ENCODE assay signal across 9 mouse cellular contexts in the genomic region with DNA sequence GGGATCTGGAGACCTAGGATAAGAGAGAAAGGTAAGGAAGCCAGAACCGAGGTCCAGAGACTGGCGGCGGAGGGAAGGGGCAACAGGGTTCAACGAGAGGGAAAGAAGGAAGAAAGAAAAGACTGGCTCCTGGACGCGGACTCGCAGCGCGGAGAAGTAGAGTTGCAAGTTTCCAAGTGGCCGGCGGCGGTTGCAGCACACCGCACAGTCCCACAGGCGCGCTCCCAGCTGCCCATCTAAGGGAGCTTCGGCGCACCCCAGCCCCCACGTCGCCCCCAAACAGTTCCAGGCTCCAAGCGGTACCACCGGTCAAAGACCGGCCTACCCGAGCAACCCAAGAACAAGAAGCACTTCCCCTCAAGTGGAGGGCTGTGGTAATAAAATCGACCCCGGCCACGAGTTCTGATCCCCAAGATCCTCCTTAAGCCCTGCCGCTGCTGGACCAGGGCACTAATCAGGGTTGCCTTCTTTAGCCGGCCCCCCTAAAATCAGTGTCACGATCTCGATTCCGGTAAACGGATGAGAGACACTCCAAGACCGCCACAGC. TPM values are rescaled to one million over a fixed set of nuclear protein-coding genes. Genes with fewer than 3 reads are reported as not detected.
A peak's percentile ranks its signal among the peaks of the same experiment; 100 is the strongest.
DNase-seq lines count a peak whose midpoint lies in the region; ATAC-seq and TF ChIP-seq lines count a peak whose summit lies in the region.
"Had no signal": no experiment of that assay in that cellular context is flagged by ENCODE, and none has a peak within 500 bp of the region (broad histone marks: within the 10 kb centered on the region; RNA-seq: fewer than 3 reads in every experiment).

No protein-coding gene starts in this region.

- no peaks in the 10 kb centered on the region for H3K36me3 ChIP-seq in liver, adult 2 months (ENCODE audit: control insufficient read depth, insufficient read depth, low read length)
- no peaks in the 10 kb centered on the region for H3K36me3 ChIP-seq in heart, postnatal 0 days (replicated peaks; ENCODE audit: control insufficient read depth, insufficient read depth, low read length)
- H3K36me3 ChIP-seq in liver, embryonic 15.5 days (replicated peaks), result no peaks in the 10 kb centered on the region
- no peaks in the 10 kb centered on the region for H3K36me3 ChIP-seq in stomach, postnatal 0 days (ENCODE audit: control insufficient read depth, insufficient read depth, low read length)

- 3% methylated on average over 33 of the region's 33 CpGs for WGBS in liver, adult 2 months
- WGBS in heart, postnatal 0 days, result under 1% methylated on average over 33 of the region's 33 CpGs
- WGBS in liver, embryonic 15.5 days (ENCODE audit: insufficient replicate concordance), result 1% methylated on average over 33 of the region's 33 CpGs
- WGBS in stomach, postnatal 0 days, result under 1% methylated on average over 33 of the region's 33 CpGs

- H3K9me3 ChIP-seq in heart, postnatal 0 days (replicated peaks; ENCODE audit: control insufficient read depth, low read length), result no peaks in the 10 kb centered on the region
- no peaks in the 10 kb centered on the region for H3K9me3 ChIP-seq in liver, embryonic 15.5 days (replicated peaks)
- no peaks in the 10 kb centered on the region for H3K9me3 ChIP-seq in stomach, postnatal 0 days (ENCODE audit: control insufficient read depth, low read length)

- no peak for ATAC-seq in heart, postnatal 0 days (ENCODE audit: insufficient read depth, low read depth)
- no peak for ATAC-seq in liver, embryonic 15.5 days (ENCODE audit: insufficient read depth)
- no peak for ATAC-seq in stomach, postnatal 0 days (ENCODE audit: low FRiP score, low TSS enrichment)

- DNase-seq in liver, adult 2 months (ENCODE audit: extremely low read depth, low read depth, low spot score), result no peak
- no peak for DNase-seq in liver
- peak; percentile 70 for DNase-seq in embryo, embryonic 9.5 days (ENCODE audit: extremely low spot score)
- no peak for DNase-seq in heart, postnatal 0 days (ENCODE audit: low spot score)
- DNase-seq in stomach, postnatal 0 days (ENCODE audit: low spot score), result peak; percentile 34
- no peak for DNase-seq in layer of hippocampus, adult 9-11 months
- DNase-seq in thymus, postnatal 36 days, result no peak

- H3K79me2 ChIP-seq in liver, adult 2 months (ENCODE audit: control insufficient read depth, insufficient read depth, low read length), result no peaks in the 10 kb centered on the region

- no peaks in the 10 kb centered on the region for H3K4me1 ChIP-seq in liver, adult 2 months (ENCODE audit: control insufficient read depth, insufficient read depth, low read length)
- H3K4me1 ChIP-seq in heart, postnatal 0 days (ENCODE audit: control insufficient read depth, insufficient read depth), result peaks cover 8% of the 10 kb centered on the region; the same call in 1 of the 2 replicates
- H3K4me1 ChIP-seq in liver, embryonic 15.5 days (replicated peaks), result peaks cover 6% of the 10 kb centered on the region
- H3K4me1 ChIP-seq in stomach, postnatal 0 days (replicated peaks; ENCODE audit: control insufficient read depth, insufficient read depth), result peaks cover 10% of the 10 kb centered on the region; the same call in 1 of the 2 replicates

- peak overlapping the region; percentile 84 for H3K4me2 ChIP-seq in heart, postnatal 0 days (ENCODE audit: low read depth, low read length)
- peak overlapping the region; percentile 65 for H3K4me2 ChIP-seq in liver, embryonic 15.5 days
- peak overlapping the region; percentile 78 for H3K4me2 ChIP-seq in stomach, postnatal 0 days (replicated peaks; ENCODE audit: low read depth)

- TF ChIP-seq CTCF in liver, adult 2 months (IDR thresholded peaks at IDR 0.05; ENCODE audit: low read depth, low read length), result no peak
- no peak for TF ChIP-seq CTCF in heart, postnatal 0 days (IDR thresholded peaks at IDR 0.05; ENCODE audit: low read depth)
- no peak for TF ChIP-seq CTCF in stomach, postnatal 0 days (IDR thresholded peaks at IDR 0.05; ENCODE audit: low read depth)

- H3K27me3 ChIP-seq in liver, adult 2 months (ENCODE audit: control insufficient read depth, insufficient read depth, low read length), result peaks cover 18% of the 10 kb centered on the region; the same call in 1 of the 2 replicates
- peaks cover 63% of the 10 kb centered on the region for H3K27me3 ChIP-seq in heart, postnatal 0 days (ENCODE audit: control insufficient read depth, insufficient read depth, low read length)
- H3K27me3 ChIP-seq in liver, embryonic 15.5 days, result peaks cover 81% of the 10 kb centered on the region
- no peaks in the 10 kb centered on the region for H3K27me3 ChIP-seq in stomach, postnatal 0 days (ENCODE audit: control insufficient read depth, insufficient read depth, low read length)

- TF ChIP-seq POLR2A in liver, adult 2 months (IDR thresholded peaks at IDR 0.05; ENCODE audit: extremely low read depth, insufficient read depth, low read length), result no peak

- TF ChIP-seq EP300 in heart, postnatal 0 days (IDR thresholded peaks at IDR 0.05; ENCODE audit: low read depth), result no peak
- TF ChIP-seq EP300 in stomach, postnatal 0 days (optimal IDR thresholded peaks at IDR 0.05), result no peak

- peak overlapping the region; percentile 22; the same call in 1 of the 2 replicates for H3K4me3 ChIP-seq in liver, adult 2 months (ENCODE audit: insufficient read depth, low read depth, low read length)
- peak overlapping the region; percentile 53 for H3K4me3 ChIP-seq in heart, postnatal 0 days (ENCODE audit: low read depth, low read length)
- peak overlapping the region; percentile 42 for H3K4me3 ChIP-seq in liver, embryonic 15.5 days (replicated peaks)
- H3K4me3 ChIP-seq in stomach, postnatal 0 days (ENCODE audit: low read depth, low read length), result peak overlapping the region; percentile 55

- no peak overlapping the region for H3K27ac ChIP-seq in liver, adult 2 months (replicated peaks; ENCODE audit: insufficient read depth, low read depth, low read length)
- peak overlapping the region; percentile 56 for H3K27ac ChIP-seq in heart, postnatal 0 days (ENCODE audit: low read depth)
- no peak overlapping the region for H3K27ac ChIP-seq in liver, embryonic 15.5 days (replicated peaks)
- peak overlapping the region; percentile 87 for H3K27ac ChIP-seq in stomach, postnatal 0 days (replicated peaks)

- H3K9ac ChIP-seq in liver, adult 2 months (ENCODE audit: low read depth, low read length), result no peak overlapping the region
- H3K9ac ChIP-seq in heart, postnatal 0 days (replicated peaks; ENCODE audit: low read depth, low read length), result peak overlapping the region; percentile 31
- H3K9ac ChIP-seq in liver, embryonic 15.5 days, result no peak overlapping the region
- peak overlapping the region; percentile 64 for H3K9ac ChIP-seq in stomach, postnatal 0 days (ENCODE audit: low read length)

RNA-seq across cellular contexts. Expression of a gene that starts 0.7 kb away (rescaled TPM):
- 0.07 TPM in 1 of 2 replicates, not detected in the other for total RNA-seq in liver, adult 2 months (2014; rRNA removed)
- 0.02 and 0.10 TPM in 2 replicates for polyA plus RNA-seq in liver, adult 2 months (2012; rRNA removed)
- total RNA-seq in heart, postnatal 0 days (2014; rRNA removed; ENCODE audit: low replicate concordance), result 5.2 and 14.7 TPM in 2 replicates
- 0.60 and 0.93 TPM in 2 replicates for polyA plus RNA-seq in heart, postnatal 0 days (2015; fragmentation: Nextera tagmentation; extraction: Ambion mirVana)
- polyA plus RNA-seq in liver, embryonic 15.5 days (2015; fragmentation: Nextera tagmentation; extraction: Ambion mirVana), result 0.26 and 0.35 TPM in 2 replicates
- polyA plus RNA-seq in stomach, postnatal 0 days (2015; fragmentation: Nextera tagmentation; extraction: Ambion mirVana), result 1.8 and 2.0 TPM in 2 replicates
- total RNA-seq: neutrophil, adult 5-6 weeks had no signal

Comparison
In these comparisons a context has a peak if more than half of its experiments do, and no peak if none do; other contexts are left out.
1. DNase-seq: peak in embryo, embryonic 9.5 days (single experiment) and stomach, postnatal 0 days (single experiment); none in liver, adult 2 months (single experiment), liver (single experiment), heart, postnatal 0 days (single experiment), layer of hippocampus, adult 9-11 months (single experiment) and thymus, postnatal 36 days (0 of 2).
2. H3K27ac ChIP-seq: peak in heart, postnatal 0 days (single experiment) and stomach, postnatal 0 days (single experiment); none in liver, adult 2 months (single experiment) and liver, embryonic 15.5 days (single experiment).
3. H3K9ac ChIP-seq: peak in heart, postnatal 0 days (single experiment) and stomach, postnatal 0 days (single experiment); none in liver, adult 2 months (single experiment) and liver, embryonic 15.5 days (single experiment).
4. Peak in every context shown above with its lines, with median percentiles within 50 percentile points of each other: H3K4me3 ChIP-seq and H3K4me2 ChIP-seq.